Mouse (Mus musculus): ENCODE data around the gene Usp49.
"Not testable (repeated sequence)": the region's sequence is repeated elsewhere in the genome, so short reads cannot be mapped to it uniquely, and the experiment has no call there.

Gene Usp49

GRCm38 (mm10) chr17:47610849-47611660, 19.4 kb upstream of the Usp49 start, which contains the start of the genes Bysl, Med20 and Gm20517:
Gene Bysl, minus strand, starts transcription at chr17:47611492.
Gene Med20, plus strand, starts transcription at chr17:47611582.
Gene Gm20517, plus strand, starts transcription at chr17:47611589.
- DNase-seq, result peak; percentile 98

- DNase-seq, result no peak
Observed at GRCm38 (mm10) chr17:47611661-47611982, 18.9 kb upstream of the Usp49 start.

- DNase-seq, result peak; percentile 76
Observed at GRCm38 (mm10) chr17:47614018-47614417, 16.5 kb upstream of the Usp49 start.

GRCm38 (mm10) chr17:47616119-47616518, 14.4 kb upstream of the Usp49 start:
- no peak for DNase-seq

GRCm38 (mm10) chr17:47616652-47617051, 13.8 kb upstream of the Usp49 start:
- DNase-seq, result no peak

GRCm38 (mm10) chr17:47617605-47618307, 12.7 kb upstream of the Usp49 start:
- no peak for DNase-seq

- no peak for DNase-seq
Observed at GRCm38 (mm10) chr17:47618556-47619311, 11.8 kb upstream of the Usp49 start.

- no peak for DNase-seq
Observed at GRCm38 (mm10) chr17:47622912-47623554, 7.5 kb upstream of the Usp49 start.

GRCm38 (mm10) chr17:47624572-47624971, 5.9 kb upstream of the Usp49 start:
- not testable (repeated sequence) for DNase-seq

GRCm38 (mm10) chr17:47625088-47625487, 5.4 kb upstream of the Usp49 start:
- no peak for DNase-seq

- DNase-seq, result no peak
Observed at GRCm38 (mm10) chr17:47626031-47626430, 4.5 kb upstream of the Usp49 start.

GRCm38 (mm10) chr17:47627791-47628190, 2.7 kb upstream of the Usp49 start:
- DNase-seq, result no peak

GRCm38 (mm10) chr17:47628851-47629676, 1.4 kb upstream of the Usp49 start:
- peak; percentile 98 for DNase-seq

- peak; percentile 83 for DNase-seq
Observed at GRCm38 (mm10) chr17:47629717-47630677, 493 bp upstream of the Usp49 start.

GRCm38 (mm10) chr17:47632181-47632840, 1.8 kb downstream of the Usp49 start:
- no peak for DNase-seq

GRCm38 (mm10) chr17:47633999-47634770, 3.7 kb downstream of the Usp49 start:
- DNase-seq, result no peak

- DNase-seq, result no peak
Observed at GRCm38 (mm10) chr17:47642992-47643391, 12.5 kb downstream of the Usp49 start.

GRCm38 (mm10) chr17:47646683-47647082, 16.2 kb downstream of the Usp49 start:
- DNase-seq, result peak; percentile 47

GRCm38 (mm10) chr17:47648966-47649365, 18.5 kb downstream of the Usp49 start:
- DNase-seq, result no peak

Measured in thymus, postnatal 4 days (tissue).